Mouse (Mus musculus) midbrain, embryonic 16.5 days (tissue): ENCODE data around the gene Serp2. TPM values are rescaled to one million over a fixed set of nuclear protein-coding genes. Genes with fewer than 3 reads are reported as not detected.
A peak's percentile ranks its signal among the peaks of the same experiment; 100 is the strongest.

ENCODE experiments used
- ATAC-seq: fragments of 200-750 bp; cut with Nextera tagmentation; 2 replicates; pipeline ENCODE4 v1.8.0; 2017; ENCODE audit warnings: moderate TSS enrichment
- H3K27ac ChIP-seq: fragments of 300-500 bp; sonication (generic); 2 replicates; pipeline ENCODE4 v1.5.1; 2014; ENCODE audit warnings: mild to moderate bottlenecking, low read length, mixed read lengths
- H3K27me3 ChIP-seq: fragments of 300-500 bp; sonication (generic); 2 replicates; pipeline ENCODE4 v1.6.1; 2014; ENCODE audit warnings: low read depth, low read length, mixed read lengths; ENCODE audit not compliant: control insufficient read depth, insufficient read depth
- H3K36me3 ChIP-seq: fragments of 300-500 bp; sonication (generic); 2 replicates; pipeline ENCODE4 v1.6.1; 2014; ENCODE audit warnings: mild to moderate bottlenecking, low read length, moderate library complexity, mixed read lengths; ENCODE audit not compliant: control insufficient read depth, insufficient read depth
- H3K4me1 ChIP-seq: fragments of 300-500 bp; sonication (generic); 2 replicates; pipeline ENCODE4 v1.6.1; 2014; ENCODE audit warnings: mild to moderate bottlenecking, low read length, mixed read lengths; ENCODE audit not compliant: control insufficient read depth, insufficient read depth
- H3K4me2 ChIP-seq: fragments of 300-500 bp; sonication (generic); 2 replicates; pipeline ENCODE4 v1.6.1; 2014; ENCODE audit warnings: mild to moderate bottlenecking, low read length, mixed read lengths
- H3K4me3 ChIP-seq: fragments of 300-500 bp; sonication (generic); 2 replicates; pipeline ENCODE4 v1.5.1; 2014; ENCODE audit warnings: low read depth, mild to moderate bottlenecking, low read length, moderate library complexity, mixed read lengths
- H3K9ac ChIP-seq: fragments of 300-500 bp; sonication (generic); 2 replicates; pipeline ENCODE4 v1.6.1; 2014; ENCODE audit warnings: low read depth, low read length, mixed read lengths
- H3K9me3 ChIP-seq: fragments of 300-500 bp; sonication (generic); replicated peaks from 2 replicates; pipeline ENCODE4 v1.6.1; 2014; ENCODE audit warnings: mild to moderate bottlenecking, low read length, mixed read lengths; ENCODE audit not compliant: control insufficient read depth, poor library complexity, severe bottlenecking
- WGBS: fragments of 180-500 bp; shearing (Covaris S2); extraction: QIAGEN DNeasy Blood & Tissue Kit; methylation state at CpG from one replicate; pipeline ENCODE4 v1.1.7; 2014; 5-methylcytosine and 5-hydroxymethylcytosine counted together
- polyA plus RNA-seq: library from polyadenylated mRNA; unstranded; fragments of >200 nt; fragmentation: Nextera tagmentation; extraction: Ambion mirVana; gene quantifications from 2 replicates; pipeline ENCODE4 v1.2.1, GENCODE M21; 2015

Serp2 gene
- polyA plus RNA-seq, 1 experiment from 2014 or later: 239 TPM

DNA sequence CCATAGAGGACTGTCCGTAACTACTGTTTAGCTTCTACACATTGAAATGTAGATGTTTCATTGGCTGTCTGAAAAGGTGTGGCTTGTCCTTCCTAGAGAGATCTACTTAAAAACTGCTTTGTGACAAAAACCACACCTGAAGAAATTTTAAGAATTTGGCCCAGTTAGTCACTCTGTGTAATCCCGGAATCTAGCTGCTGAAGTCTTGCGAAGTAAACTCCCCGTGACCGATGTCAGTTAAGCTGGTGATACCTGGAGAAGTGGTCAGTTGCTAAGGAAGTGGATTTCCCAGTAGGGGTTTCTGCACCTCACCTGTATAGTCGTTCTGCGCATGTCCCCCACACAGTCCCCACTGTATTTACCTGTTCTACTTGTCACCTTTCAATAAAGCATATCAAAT, 49.3 kb downstream of the Serp2 start:
- peak overlapping the region; percentile 91 for H3K4me2 ChIP-seq
- H3K27ac ChIP-seq: 0 out of 2 replicates have a peak overlapping the region, but pooled peaks have one; percentile 100
- ATAC-seq: no peak
- peaks cover 22% of the 10 kb centered on the region for H3K4me1 ChIP-seq
- H3K4me3 ChIP-seq: peak overlapping the region; percentile 59
- 90% methylated on average over 7 of the region's 7 CpGs for WGBS
- no peaks in the 10 kb centered on the region for H3K9me3 ChIP-seq
- H3K36me3 ChIP-seq: peaks cover 8% of the 10 kb centered on the region; the same call in 1 of the 2 replicates
- H3K27me3 ChIP-seq: no peaks in the 10 kb centered on the region
- H3K9ac ChIP-seq: no peak overlapping the region

DNA sequence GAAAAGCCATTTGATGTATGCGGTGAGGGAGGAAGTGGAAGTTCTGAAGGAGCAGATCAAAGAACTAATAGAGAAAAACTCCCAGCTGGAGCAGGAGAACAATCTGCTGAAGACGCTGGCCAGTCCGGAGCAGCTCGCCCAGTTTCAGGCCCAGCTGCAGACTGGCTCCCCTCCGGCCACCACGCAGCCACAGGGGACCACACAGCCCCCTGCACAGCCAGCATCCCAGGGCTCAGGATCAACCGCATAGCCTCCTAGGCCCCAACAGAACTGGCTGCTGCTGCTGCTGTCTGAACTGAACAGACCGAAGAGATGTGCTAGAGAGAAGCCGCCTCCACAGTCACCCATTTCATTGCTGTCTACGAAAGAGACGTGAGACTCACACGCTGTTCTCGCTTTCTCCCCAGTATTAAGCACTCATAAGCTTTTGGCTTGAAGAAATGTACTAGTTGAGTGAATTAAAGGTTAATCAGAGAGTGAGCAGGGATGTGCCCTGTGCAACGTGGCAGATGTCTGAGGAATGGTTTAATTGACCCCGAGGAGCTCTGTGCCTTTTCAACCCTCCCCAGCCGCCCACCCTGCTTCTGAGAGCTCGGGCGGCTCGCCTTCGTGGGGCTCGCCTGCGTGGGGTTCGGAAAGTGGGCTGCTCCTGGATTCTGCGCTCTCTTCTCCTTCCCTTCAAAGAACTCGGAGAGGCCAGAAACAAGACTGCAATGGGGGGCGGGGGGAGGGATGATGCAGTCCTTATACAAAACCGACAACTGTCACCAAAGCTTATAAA, 50.1 kb downstream of the Serp2 start:
- no peak for ATAC-seq
- no peaks in the 10 kb centered on the region for H3K9me3 ChIP-seq
- peaks cover 22% of the 10 kb centered on the region for H3K4me1 ChIP-seq
- peak overlapping the region; percentile 92 for H3K9ac ChIP-seq
- peak overlapping the region; percentile 59 for H3K4me3 ChIP-seq
- WGBS: 29% methylated on average over 27 of the region's 27 CpGs
- H3K36me3 ChIP-seq: peaks cover 8% of the 10 kb centered on the region; the same call in 1 of the 2 replicates
- H3K4me2 ChIP-seq: peak overlapping the region; percentile 91
- H3K27me3 ChIP-seq: no peaks in the 10 kb centered on the region
- peak overlapping the region; percentile 100 for H3K27ac ChIP-seq

GRCm38 (mm10) chr14:76505439-76506220, 51.1 kb downstream of the Serp2 start:
- under 1% methylated on average over 30 of the region's 31 CpGs for WGBS
- peak overlapping the region; percentile 92 for H3K9ac ChIP-seq
- H3K27me3 ChIP-seq: no peaks in the 10 kb centered on the region
- H3K4me2 ChIP-seq: peak overlapping the region; percentile 91
- no peaks in the 10 kb centered on the region for H3K9me3 ChIP-seq
- ATAC-seq: peak; percentile 66
- H3K27ac ChIP-seq: peak overlapping the region; percentile 100
- H3K4me3 ChIP-seq: peak overlapping the region; percentile 59
- H3K36me3 ChIP-seq: peaks cover 8% of the 10 kb centered on the region; the same call in 1 of the 2 replicates
- H3K4me1 ChIP-seq: peaks cover 22% of the 10 kb centered on the region

DNA sequence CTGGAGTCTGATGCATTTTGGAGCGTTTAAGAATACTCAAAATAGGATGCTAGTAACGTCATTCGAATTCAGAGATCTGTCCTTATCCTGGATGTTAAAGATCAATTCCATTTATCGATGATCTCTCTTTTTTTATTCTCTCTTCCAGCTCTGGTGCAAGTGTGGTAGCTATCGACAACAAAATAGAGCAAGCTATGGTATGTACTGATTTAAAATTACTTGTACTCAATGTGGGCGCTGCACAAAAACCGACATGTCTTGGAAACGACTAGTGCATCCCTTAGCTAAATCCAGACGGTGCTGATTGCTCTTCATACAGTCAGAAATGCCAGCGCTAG, 51.6 kb downstream of the Serp2 start:
- Histone ChIP-seq H3K36me3 (peaks cover 6% of the 10 kb centered on the region; the same call in 1 of the 2 replicates), H3K4me3 (peak overlapping the region; percentile 59), H3K27me3 (no peaks in the 10 kb centered on the region), H3K9me3 (no peaks in the 10 kb centered on the region), H3K9ac (peak overlapping the region; percentile 92), H3K4me2 (peak overlapping the region; percentile 91), H3K27ac (peak overlapping the region; percentile 100), H3K4me1 (peaks cover 26% of the 10 kb centered on the region)
- WGBS: under 1% methylated on average over 10 of the region's 10 CpGs
- no peak for ATAC-seq

GRCm38 (mm10) chr14:76504121-76504737, 52.5 kb downstream of the Serp2 start:
- WGBS: under 1% methylated on average over 37 of the region's 52 CpGs
- peak overlapping the region; percentile 59 for H3K4me3 ChIP-seq
- no peaks in the 10 kb centered on the region for H3K9me3 ChIP-seq
- peaks cover 28% of the 10 kb centered on the region for H3K4me1 ChIP-seq
- H3K27me3 ChIP-seq: no peaks in the 10 kb centered on the region
- peak overlapping the region; percentile 100 for H3K27ac ChIP-seq
- ATAC-seq: peak; percentile 95
- H3K4me2 ChIP-seq: peak overlapping the region; percentile 91
- H3K36me3 ChIP-seq: peaks cover 6% of the 10 kb centered on the region; the same call in 1 of the 2 replicates
- H3K9ac ChIP-seq: peak overlapping the region; percentile 92

DNA sequence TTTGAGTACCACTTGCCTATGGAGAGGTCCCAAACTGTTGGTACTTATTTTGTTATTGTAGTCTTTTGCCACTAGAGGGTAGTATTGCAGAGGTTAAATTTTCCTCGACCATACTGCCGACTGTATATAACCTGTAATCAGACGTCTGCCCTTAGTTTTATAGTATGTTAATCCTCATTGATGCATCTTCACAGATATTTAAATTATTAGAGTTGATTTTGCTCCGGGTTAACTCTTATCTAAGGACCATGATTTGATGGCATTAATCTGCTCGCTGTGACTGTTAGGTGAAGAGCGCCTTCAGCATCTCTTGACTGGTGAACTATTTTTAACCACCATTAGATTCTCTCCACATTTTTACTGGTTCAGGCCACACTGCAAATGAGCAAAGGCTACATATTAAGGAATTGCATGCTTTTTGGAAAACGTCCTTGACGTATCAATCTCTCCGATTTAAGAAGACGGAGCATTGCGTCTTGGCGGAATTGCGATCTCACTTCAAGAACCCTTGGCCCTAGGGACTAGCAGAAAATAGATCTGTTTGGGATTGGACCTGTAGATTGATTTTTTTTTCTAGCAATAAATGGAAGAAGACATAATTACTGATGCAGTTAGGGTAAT, 53.3 kb downstream of the Serp2 start:
- Histone ChIP-seq H3K4me2 (peak overlapping the region; percentile 91), H3K27ac (peak overlapping the region; percentile 100), H3K4me3 (peak overlapping the region; percentile 59), H3K9me3 (no peaks in the 10 kb centered on the region), H3K36me3 (peaks cover 6% of the 10 kb centered on the region; the same call in 1 of the 2 replicates), H3K4me1 (peaks cover 28% of the 10 kb centered on the region), H3K27me3 (no peaks in the 10 kb centered on the region), H3K9ac (peak overlapping the region; percentile 92)
- ATAC-seq: no peak
- WGBS: 3% methylated on average over 13 of the region's 13 CpGs

- no peak overlapping the region for H3K4me2 ChIP-seq
- no peaks in the 10 kb centered on the region for H3K9me3 ChIP-seq
- ATAC-seq: no peak
- no peak overlapping the region for H3K4me3 ChIP-seq
- H3K4me1 ChIP-seq: peaks cover 14% of the 10 kb centered on the region
- 0 out of 2 replicates have a peak overlapping the region, but pooled peaks have one; percentile 50 for H3K27ac ChIP-seq
- 20% methylated on average over 5 of the region's 5 CpGs for WGBS
- no peak overlapping the region for H3K9ac ChIP-seq
- no peaks in the 10 kb centered on the region for H3K36me3 ChIP-seq
- H3K27me3 ChIP-seq: no peaks in the 10 kb centered on the region
These were observed 56.7 kb downstream of the Serp2 start for GRCm38 (mm10) chr14:76500036-76500435.

DNA sequence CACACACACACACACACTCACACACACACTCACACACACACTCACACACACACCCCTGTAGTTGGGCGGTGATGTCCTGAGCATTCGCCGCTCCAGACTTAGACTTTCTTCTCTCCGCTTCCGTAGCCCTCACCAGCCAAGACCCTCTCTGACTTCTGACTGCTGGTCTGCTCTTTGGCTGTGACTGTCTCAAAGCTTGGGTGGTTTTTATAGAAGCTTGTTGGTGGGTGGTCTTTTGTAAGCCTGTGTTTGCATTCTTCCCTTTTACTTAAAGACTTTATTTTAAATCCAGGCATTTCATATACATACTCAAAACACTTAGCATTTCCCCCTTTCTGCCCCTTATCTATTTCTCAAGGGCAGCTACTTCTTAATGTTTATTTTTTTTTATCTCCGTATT, 57.2 kb downstream of the Serp2 start:
- no peak overlapping the region for H3K4me2 ChIP-seq
- 84% methylated on average over 6 of the region's 6 CpGs for WGBS
- no peak for ATAC-seq
- H3K36me3 ChIP-seq: no peaks in the 10 kb centered on the region
- no peak overlapping the region for H3K27ac ChIP-seq
- H3K4me1 ChIP-seq: peaks cover 14% of the 10 kb centered on the region
- no peaks in the 10 kb centered on the region for H3K27me3 ChIP-seq
- no peak overlapping the region for H3K9ac ChIP-seq
- H3K4me3 ChIP-seq: no peak overlapping the region
- H3K9me3 ChIP-seq: no peaks in the 10 kb centered on the region
